Mouse (Mus musculus) embryonic facial prominence, embryonic 10.5 days (tissue): ENCODE results near the gene Edn1. TPM values are rescaled to one million over a fixed set of nuclear protein-coding genes. Genes with fewer than 3 reads are reported as not detected.

Experiments used
- DNase-seq: peaks from one replicate; pipeline ENCODE4 v3.0.0-alpha.2; 2017; ENCODE audit warnings: low spot score
- H3K27ac ChIP-seq: fragments of 300-500 bp; sonication (generic); replicated peaks from 2 replicates; pipeline ENCODE4 v1.5.1; 2016; ENCODE audit warnings: mild to moderate bottlenecking
- H3K27me3 ChIP-seq: fragments of 300-500 bp; sonication (generic); replicated peaks from 2 replicates; pipeline ENCODE4 v1.6.1; 2016; ENCODE audit warnings: low read depth, mild to moderate bottlenecking; ENCODE audit not compliant: poor library complexity, severe bottlenecking
- H3K36me3 ChIP-seq: fragments of 300-500 bp; sonication (generic); replicated peaks from 2 replicates; pipeline ENCODE4 v1.6.1; 2016; ENCODE audit warnings: mild to moderate bottlenecking, moderate library complexity
- H3K4me1 ChIP-seq: fragments of 300-500 bp; sonication (generic); 2 replicates; pipeline ENCODE4 v1.6.1; 2016
- H3K4me3 ChIP-seq: fragments of 300-500 bp; sonication (generic); 2 replicates; pipeline ENCODE4 v1.5.1; 2016; ENCODE audit warnings: mild to moderate bottlenecking, moderate library complexity
- H3K9me3 ChIP-seq: fragments of 300-500 bp; sonication (generic); 2 replicates; pipeline ENCODE4 v1.6.1; 2016; ENCODE audit warnings: mild to moderate bottlenecking
- WGBS: fragments of 180-500 bp; shearing (Covaris S2); methylation state at CpG from one replicate; pipeline ENCODE4 v1.1.7; 2016; 5-methylcytosine and 5-hydroxymethylcytosine counted together
- polyA plus RNA-seq: library from polyadenylated mRNA; unstranded; fragments of >200 nt; fragmentation: Nextera tagmentation; extraction: Ambion mirVana; gene quantifications from 2 replicates; pipeline ENCODE4 v1.2.1, GENCODE M21; 2016

Gene Edn1
- polyA plus RNA-seq, 1 experiment from 2014 or later = 1.9 TPM

DNA sequence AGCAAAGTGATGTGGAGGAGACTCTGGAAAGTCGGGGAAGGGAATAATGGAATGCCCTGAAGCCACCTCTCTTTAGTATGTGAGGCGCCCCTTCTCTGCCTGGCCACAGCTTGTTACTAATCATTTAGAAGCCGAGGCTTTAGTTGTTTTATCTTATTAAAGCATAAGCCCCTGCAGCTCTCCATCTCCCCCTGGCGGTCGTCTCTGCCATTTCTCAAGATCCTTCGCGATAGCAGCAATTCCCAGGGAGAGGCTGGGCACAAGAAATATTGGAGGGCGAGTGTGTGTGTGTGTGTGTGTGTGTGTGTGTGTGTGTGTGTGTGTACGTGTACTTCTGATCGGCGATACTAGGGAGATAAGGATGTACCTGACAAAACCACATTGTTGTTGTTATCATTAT is 709 bp upstream of the Edn1 start:
- WGBS = 5% methylated on average over 11 of the region's 11 CpGs
- no peaks in the 10 kb centered on the region for H3K36me3 ChIP-seq
- no peaks in the 10 kb centered on the region for H3K9me3 ChIP-seq
- H3K4me3 ChIP-seq = peak overlapping the region; percentile 54
- no peak overlapping the region for H3K27ac ChIP-seq
- peak; percentile 83 for DNase-seq
- peaks cover 65% of the 10 kb centered on the region for H3K27me3 ChIP-seq
- peaks cover 37% of the 10 kb centered on the region for H3K4me1 ChIP-seq

DNA sequence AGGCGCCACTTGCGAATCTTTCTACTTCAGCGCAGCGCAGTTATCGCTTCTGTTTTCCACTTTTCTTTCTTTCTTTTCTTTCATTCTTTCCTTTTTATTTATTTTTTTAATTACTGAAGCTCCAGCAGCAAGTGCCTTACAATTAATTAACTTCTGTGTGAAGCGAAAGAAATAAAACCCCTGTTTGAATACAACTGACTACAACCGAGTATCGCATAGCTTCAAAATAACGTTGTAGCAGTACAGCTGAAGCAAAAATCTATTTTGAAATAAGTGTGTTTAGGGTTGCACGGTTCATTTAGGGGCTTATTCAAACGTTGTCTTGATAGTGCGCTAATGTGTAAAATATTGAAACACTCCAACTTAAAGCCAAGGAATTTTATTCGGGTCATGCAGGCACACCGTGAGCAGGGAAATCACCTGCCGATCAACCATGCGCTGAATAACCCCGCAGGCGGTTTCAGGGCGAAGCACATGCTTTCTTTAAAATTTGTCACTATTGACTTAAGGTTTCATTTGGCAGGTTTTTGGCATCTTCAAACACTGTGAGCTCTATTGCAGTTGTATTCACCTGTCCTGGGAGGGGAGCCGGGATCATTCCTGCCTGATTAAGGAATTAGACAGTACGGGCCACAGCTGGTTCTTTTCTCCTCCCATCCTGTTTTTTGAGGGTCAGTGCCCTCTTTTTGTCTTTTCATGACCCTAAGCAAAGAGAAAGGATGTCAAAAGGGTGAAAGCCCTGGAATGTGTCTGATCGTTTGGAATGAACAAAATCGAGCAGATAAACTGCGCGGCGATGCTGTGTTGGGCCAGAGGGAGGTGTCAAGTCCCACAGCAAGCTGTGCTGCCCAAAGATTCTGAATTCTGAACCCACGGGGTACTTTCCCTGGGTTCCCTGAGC is 935 bp downstream of the Edn1 start:
- H3K4me3 ChIP-seq = peak overlapping the region; percentile 54
- H3K27ac ChIP-seq = no peak overlapping the region
- H3K36me3 ChIP-seq = no peaks in the 10 kb centered on the region
- H3K9me3 ChIP-seq = no peaks in the 10 kb centered on the region
- WGBS = 19% methylated on average over 27 of the region's 27 CpGs
- peak; percentile 41 for DNase-seq
- peaks cover 69% of the 10 kb centered on the region for H3K27me3 ChIP-seq
- peaks cover 41% of the 10 kb centered on the region for H3K4me1 ChIP-seq

DNA sequence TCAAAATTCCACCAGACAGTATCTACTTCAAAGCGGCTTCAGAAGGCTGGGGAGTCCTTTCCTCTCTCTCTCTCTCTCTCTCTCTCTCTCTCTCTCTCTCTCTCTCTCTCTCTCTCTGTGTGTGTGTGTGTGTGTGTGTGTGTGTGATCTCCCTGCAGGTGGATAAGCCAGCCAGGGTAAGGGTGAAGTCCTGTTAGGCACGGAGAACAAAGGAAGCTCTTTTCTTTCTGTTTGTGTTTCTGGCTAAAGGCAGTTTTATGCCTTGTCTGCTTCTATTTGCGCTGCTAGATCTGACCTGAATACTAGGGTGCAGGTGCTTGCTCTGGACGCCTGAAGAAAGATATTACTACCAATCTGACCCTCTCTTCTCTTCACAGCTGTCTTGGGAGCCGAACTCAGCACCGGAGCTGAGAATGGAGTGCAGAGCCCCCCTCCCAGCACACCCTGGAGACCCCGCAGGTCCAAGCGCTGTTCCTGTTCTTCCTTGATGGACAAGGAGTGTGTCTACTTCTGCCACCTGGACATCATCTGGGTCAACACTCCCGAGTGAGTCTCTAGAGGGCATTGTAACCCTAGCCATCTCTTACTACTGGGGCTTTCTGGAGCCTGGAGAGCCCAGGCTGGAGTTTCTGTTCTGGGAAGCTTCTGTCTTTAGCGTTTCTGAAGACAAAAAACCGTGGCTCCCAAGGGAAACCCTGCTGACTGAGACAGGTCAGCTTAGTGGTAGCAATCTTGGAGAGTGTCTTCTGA is 2.1 kb downstream of the Edn1 start:
- Histone ChIP-seq H3K4me3 (0 out of 2 replicates have a peak overlapping the region, but pooled peaks have one; percentile 16), H3K27me3 (peaks cover 69% of the 10 kb centered on the region)
- DNase-seq = no peak

DNA sequence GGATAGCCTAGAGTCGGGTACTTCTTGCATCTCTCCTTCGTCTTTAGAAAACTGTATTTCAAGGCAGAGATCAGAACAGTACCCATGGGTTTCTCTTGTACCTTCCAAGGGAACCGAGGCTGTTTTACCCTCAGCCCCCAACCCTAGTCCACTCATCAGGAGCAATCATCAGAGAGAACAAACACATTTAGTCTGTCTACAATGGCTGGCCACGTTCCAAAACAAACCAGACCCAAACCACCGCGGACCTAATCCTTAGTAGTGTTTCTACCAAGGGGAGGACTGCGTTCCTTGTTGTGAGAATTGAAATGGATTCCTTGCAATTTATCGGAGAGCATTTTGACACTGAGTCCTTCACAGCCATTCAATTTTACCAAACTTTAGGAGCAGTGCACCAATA is 2.9 kb downstream of the Edn1 start:
- Histone ChIP-seq H3K27ac (no peak overlapping the region), H3K36me3 (no peaks in the 10 kb centered on the region), H3K4me1 (peaks cover 53% of the 10 kb centered on the region), H3K4me3 (no peak overlapping the region), H3K27me3 (peaks cover 66% of the 10 kb centered on the region), H3K9me3 (no peaks in the 10 kb centered on the region)
- WGBS = 83% methylated on average over 8 of the region's 8 CpGs
- DNase-seq = no peak

More for the DNA sequence above, 2.1 kb downstream of the Edn1 start:
- Histone ChIP-seq H3K4me1 (peaks cover 47% of the 10 kb centered on the region), H3K9me3 (no peaks in the 10 kb centered on the region), H3K36me3 (no peaks in the 10 kb centered on the region), H3K27ac (0 out of 2 replicates have a peak overlapping the region, but pooled peaks have one; percentile 14)
- 31% methylated on average over 11 of the region's 11 CpGs for WGBS

DNA sequence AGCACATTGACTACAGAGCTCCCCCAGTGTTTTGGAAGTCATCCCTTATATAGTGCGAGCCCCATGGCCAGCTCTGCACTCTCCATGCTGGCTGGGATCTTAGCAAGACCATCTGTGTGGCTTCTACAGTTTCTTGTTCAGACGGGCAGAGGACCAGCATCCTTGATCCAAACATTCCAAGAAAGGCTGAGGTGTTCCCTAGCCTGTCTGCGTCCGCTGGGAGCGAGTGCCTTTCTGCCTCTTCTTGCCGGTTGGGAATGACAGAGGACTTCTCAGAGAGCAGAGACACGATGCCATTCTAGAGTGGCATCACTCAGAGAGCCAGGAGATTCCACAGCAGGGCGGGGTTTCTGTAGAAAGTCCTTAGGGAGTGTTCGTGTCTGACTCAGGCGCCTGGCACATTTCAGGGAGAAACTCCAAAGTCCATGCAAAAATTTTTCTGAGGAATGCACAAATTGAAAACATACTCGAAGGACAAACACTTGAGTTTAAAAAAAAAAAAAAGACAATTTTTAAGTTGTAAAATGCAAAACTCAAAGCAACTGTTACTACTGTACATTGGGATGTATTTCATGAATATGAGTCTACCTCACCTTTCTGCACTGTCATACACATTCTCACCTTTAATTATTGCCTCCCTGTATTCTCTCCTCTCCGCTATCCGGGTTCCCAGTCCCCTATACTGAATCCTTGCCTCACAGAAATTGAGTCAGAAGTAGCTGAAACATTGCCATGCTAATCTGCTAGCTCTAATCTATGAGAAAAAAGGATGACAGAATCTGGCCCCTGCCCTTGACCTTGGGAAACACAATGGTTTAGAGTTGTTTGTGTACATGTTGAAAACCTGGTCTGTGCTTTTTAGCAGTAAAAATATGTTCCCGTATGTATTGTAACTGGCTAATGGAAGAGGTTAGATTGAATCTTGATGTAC is 5.9 kb downstream of the Edn1 start:
- DNase-seq = no peak
- no peaks in the 10 kb centered on the region for H3K36me3 ChIP-seq

DNA sequence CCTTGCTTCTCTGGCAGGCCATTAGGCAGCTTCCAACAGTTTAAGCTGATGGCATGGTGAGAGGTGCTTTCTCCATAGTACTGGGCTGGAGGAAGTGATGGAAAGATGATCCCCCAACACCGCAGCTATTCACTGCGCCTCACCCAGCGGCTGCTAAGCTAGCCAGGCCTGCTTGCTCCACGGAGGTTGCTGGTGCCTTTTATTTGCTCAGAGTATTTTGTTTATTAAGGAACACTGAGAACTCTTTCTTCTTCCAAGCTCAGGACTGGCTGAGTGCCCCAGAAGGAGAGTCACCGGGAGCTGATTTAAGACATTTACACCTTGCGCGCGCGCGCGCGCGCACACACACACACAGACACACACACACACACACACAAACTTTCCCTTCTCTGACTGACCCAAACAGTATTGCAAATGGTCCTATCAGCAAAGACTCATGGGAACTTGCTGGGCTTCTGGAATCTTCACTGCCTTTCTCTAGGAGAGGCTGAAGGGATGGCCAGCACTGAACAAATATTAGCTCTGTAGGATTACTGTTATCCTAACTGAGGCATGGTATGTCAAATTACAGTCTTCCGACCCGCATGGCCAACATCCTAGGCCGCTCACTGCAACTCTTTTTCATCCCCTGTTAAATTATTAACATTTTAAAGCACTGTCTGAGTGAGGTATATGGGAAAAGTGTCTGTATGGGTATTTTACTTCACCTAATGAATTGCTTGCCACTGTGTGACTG is 7.3 kb downstream of the Edn1 start:
- no peak overlapping the region for H3K27ac ChIP-seq
- no peak overlapping the region for H3K4me3 ChIP-seq
- no peak for DNase-seq
- H3K27me3 ChIP-seq = peaks cover 24% of the 10 kb centered on the region
- no peaks in the 10 kb centered on the region for H3K36me3 ChIP-seq
- no peaks in the 10 kb centered on the region for H3K9me3 ChIP-seq
- H3K4me1 ChIP-seq = peaks cover 23% of the 10 kb centered on the region
- WGBS = 64% methylated on average over 16 of the region's 16 CpGs

More for the DNA sequence above, 5.9 kb downstream of the Edn1 start:
- Histone ChIP-seq H3K9me3 (no peaks in the 10 kb centered on the region), H3K27me3 (peaks cover 38% of the 10 kb centered on the region), H3K4me3 (no peak overlapping the region), H3K27ac (no peak overlapping the region), H3K4me1 (peaks cover 37% of the 10 kb centered on the region)
- WGBS = 74% methylated on average over 14 of the region's 14 CpGs

DNA sequence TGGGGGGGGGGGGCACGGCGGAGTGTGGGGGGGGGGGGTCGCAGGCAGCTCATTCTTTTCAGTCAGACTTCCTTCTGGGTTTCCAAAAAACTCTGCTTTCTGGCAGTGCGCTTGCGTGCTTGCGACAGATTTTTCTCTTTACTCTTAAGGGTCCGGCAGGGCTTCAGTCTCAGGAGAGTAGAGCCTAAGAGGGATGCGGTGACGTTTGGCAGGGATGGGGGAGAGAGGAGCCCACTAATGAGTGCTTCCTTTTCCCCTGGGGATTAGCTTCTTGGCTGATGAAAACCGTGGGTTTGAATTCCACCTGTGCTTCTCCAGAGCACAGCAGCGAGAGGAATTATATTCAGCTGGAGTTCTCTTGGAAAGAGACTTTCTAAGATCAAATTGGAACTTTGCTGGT is 8.5 kb downstream of the Edn1 start:
- no peak overlapping the region for H3K27ac ChIP-seq
- DNase-seq = no peak
- WGBS = 33% methylated on average over 11 of the region's 11 CpGs
- no peaks in the 10 kb centered on the region for H3K36me3 ChIP-seq
- H3K9me3 ChIP-seq = no peaks in the 10 kb centered on the region
- H3K4me3 ChIP-seq = no peak overlapping the region
- peaks cover 11% of the 10 kb centered on the region for H3K27me3 ChIP-seq
- H3K4me1 ChIP-seq = peaks cover 20% of the 10 kb centered on the region

DNA sequence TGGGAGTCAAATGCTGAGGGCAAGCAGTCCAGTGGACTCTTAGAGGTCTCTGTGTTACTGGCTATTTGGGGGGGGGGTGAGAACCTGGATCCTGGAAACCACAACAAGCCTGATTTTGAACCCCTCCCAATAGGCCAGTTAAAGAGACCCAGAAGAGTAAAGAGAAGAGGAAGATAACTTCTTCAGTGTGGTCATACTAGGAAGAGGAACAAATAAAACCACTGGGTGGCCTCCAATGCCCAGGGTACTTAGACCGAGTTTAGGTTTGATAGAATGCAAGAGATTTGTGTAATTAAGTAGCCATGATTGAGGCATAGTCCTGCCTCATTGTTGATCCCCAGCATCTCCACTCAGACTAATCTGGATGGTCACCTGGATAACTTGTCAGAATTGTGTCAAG is 14.4 kb downstream of the Edn1 start:
- H3K27me3 ChIP-seq = no peaks in the 10 kb centered on the region
- H3K36me3 ChIP-seq = no peaks in the 10 kb centered on the region
- no peak overlapping the region for H3K27ac ChIP-seq
- no peaks in the 10 kb centered on the region for H3K9me3 ChIP-seq
- no peak overlapping the region for H3K4me3 ChIP-seq
- no peaks in the 10 kb centered on the region for H3K4me1 ChIP-seq
- whole genome bisulfite sequencing = 61% methylated on average over 1 of the region's 1 CpGs
- DNase-seq = no peak

DNA sequence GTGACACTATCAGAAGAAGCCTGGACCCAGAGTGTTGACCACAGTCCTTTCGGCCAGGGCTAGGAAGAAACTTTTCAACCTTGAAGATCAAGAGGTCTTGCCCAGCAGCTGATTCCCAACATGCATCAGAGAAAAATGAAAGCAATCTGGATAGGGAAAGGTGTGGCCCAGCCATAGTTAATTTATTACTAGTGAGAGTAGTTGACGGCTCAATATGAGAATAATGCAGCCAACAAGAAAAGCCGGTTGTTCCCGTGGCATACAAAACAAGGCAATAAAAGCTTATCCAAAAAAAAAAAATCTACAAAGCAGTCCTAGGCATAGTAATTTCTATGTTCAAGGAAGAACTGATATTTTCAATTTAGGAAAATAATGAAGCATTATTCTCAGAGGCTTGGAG is 16.5 kb downstream of the Edn1 start:
- Histone ChIP-seq H3K4me3 (no peak overlapping the region), H3K36me3 (no peaks in the 10 kb centered on the region), H3K27me3 (no peaks in the 10 kb centered on the region), H3K4me1 (no peaks in the 10 kb centered on the region), H3K27ac (no peak overlapping the region), H3K9me3 (no peaks in the 10 kb centered on the region)
- no peak for DNase-seq
- WGBS = 92% methylated on average over 4 of the region's 4 CpGs

DNA sequence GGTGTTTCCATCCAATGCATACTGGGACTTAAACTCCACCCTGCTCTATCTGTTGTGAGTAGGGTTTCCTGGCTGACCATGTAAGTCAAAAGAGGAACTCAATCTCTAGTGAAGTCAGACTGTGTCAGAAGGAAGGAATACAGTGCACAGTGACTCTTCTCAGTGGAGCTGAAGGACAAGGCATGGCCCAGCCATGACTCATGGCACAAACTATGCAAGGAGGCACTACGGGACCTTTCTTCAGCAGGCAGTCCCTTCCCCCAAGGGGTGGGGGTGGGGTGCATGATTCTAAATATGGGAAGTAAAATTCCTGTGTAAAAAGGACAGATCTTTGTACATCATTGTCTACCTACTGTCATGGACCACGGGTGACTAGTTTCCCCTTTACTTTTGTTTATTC is 27.3 kb downstream of the Edn1 start:
- DNase-seq = no peak
- Histone ChIP-seq H3K27me3 (no peaks in the 10 kb centered on the region), H3K36me3 (no peaks in the 10 kb centered on the region), H3K9me3 (no peaks in the 10 kb centered on the region; the same call in 1 of the 2 replicates), H3K4me3 (no peak overlapping the region), H3K4me1 (no peaks in the 10 kb centered on the region), H3K27ac (no peak overlapping the region)
- WGBS = 84% methylated on average over 2 of the region's 2 CpGs

DNA sequence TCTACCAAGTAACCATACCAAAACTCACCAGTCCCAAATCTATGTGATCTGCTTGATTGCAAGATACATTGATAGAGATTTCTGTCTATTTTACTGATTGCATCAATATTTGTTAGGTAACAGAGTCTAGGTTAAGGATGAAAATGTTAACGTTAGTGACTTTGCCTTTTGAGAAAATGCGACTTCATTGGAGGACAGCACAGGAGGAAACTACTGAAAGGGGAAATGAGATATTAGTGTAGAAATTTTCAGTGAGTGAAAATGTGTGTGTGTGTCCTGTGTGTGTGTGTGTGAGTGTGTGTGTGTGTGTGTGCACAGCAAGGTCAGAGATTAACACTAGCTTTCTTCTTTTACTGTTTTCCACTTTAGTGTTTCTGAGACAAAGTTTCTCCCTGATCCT is 29.8 kb downstream of the Edn1 start:
- Histone ChIP-seq H3K9me3 (no peaks in the 10 kb centered on the region; the same call in 1 of the 2 replicates), H3K27ac (no peak overlapping the region), H3K27me3 (no peaks in the 10 kb centered on the region), H3K36me3 (no peaks in the 10 kb centered on the region), H3K4me1 (no peaks in the 10 kb centered on the region), H3K4me3 (no peak overlapping the region)
- no peak for DNase-seq
- WGBS = 90% methylated on average over 2 of the region's 2 CpGs
